Mouse (Mus musculus) layer of hippocampus, adult 9-10 months (tissue): ENCODE measurements at regions not wholly inside any gene's neighbourhood (a gene's known extent, or its start where the extent isn't known, plus 50 kb on each side); places are given as distances from the start of the nearest gene placed in this dataset.
A peak's percentile ranks its signal among the peaks of the same experiment; 100 is the strongest.

Experiments used
- DNase-seq: peaks from one replicate; pipeline ENCODE4 v3.0.0; 2022; ENCODE audit warnings: low spot score

GRCm38 (mm10) chr12:57809961-57810360 lies 246.0 kb downstream of the Ttc6 start:
- no peak for DNase-seq

- DNase-seq, result no peak
Observed at GRCm38 (mm10) chr12:57823809-57824208, 259.9 kb downstream of the Ttc6 start.

- DNase-seq, result peak; percentile 84
Observed at GRCm38 (mm10) chr12:57825754-57826153, 261.8 kb downstream of the Ttc6 start.

GRCm38 (mm10) chr12:57842813-57843212 lies 278.9 kb downstream of the Ttc6 start:
- no peak for DNase-seq

GRCm38 (mm10) chr12:57871028-57871427 lies 307.1 kb downstream of the Ttc6 start:
- no peak for DNase-seq

- DNase-seq, result no peak
Observed at GRCm38 (mm10) chr12:57890783-57891478, 320.6 kb upstream of the Sstr1 start.

GRCm38 (mm10) chr12:57891556-57891955 lies 320.0 kb upstream of the Sstr1 start:
- no peak for DNase-seq

GRCm38 (mm10) chr12:57897751-57898250 lies 313.8 kb upstream of the Sstr1 start:
- DNase-seq, result no peak

- DNase-seq, result no peak
Observed at GRCm38 (mm10) chr12:57904658-57905057, 306.9 kb upstream of the Sstr1 start.

- no peak for DNase-seq
Observed at GRCm38 (mm10) chr12:57918211-57918610, 293.4 kb upstream of the Sstr1 start.

- no peak for DNase-seq
Observed at GRCm38 (mm10) chr12:57922031-57922430, 289.5 kb upstream of the Sstr1 start.

- no peak for DNase-seq
Observed at GRCm38 (mm10) chr12:57924422-57924821, 287.1 kb upstream of the Sstr1 start.

- no peak for DNase-seq
Observed at GRCm38 (mm10) chr12:57926886-57927285, 284.7 kb upstream of the Sstr1 start.

- no peak for DNase-seq
Observed at GRCm38 (mm10) chr12:57928030-57928429, 283.5 kb upstream of the Sstr1 start.

- no peak for DNase-seq
Observed at GRCm38 (mm10) chr12:57931856-57932255, 279.7 kb upstream of the Sstr1 start.

GRCm38 (mm10) chr12:57949886-57950285 lies 261.7 kb upstream of the Sstr1 start:
- no peak for DNase-seq

- no peak for DNase-seq
Observed at GRCm38 (mm10) chr12:57958527-57958926, 253.0 kb upstream of the Sstr1 start.

- no peak for DNase-seq
Observed at GRCm38 (mm10) chr12:57960171-57960570, 251.4 kb upstream of the Sstr1 start.

GRCm38 (mm10) chr12:57969168-57969567 lies 242.4 kb upstream of the Sstr1 start:
- no peak for DNase-seq

GRCm38 (mm10) chr12:57970163-57970562 lies 241.4 kb upstream of the Sstr1 start:
- no peak for DNase-seq

- DNase-seq, result no peak
Observed at GRCm38 (mm10) chr12:57972484-57972883, 239.1 kb upstream of the Sstr1 start.
